Mouse (Mus musculus): ENCODE measurements around the gene D1Pas1. TPM values are rescaled to one million over a fixed set of nuclear protein-coding genes. Genes with fewer than 3 reads are reported as not detected.

The D1Pas1 gene
- polyA plus RNA-seq, 1 experiment from 2014 or later: 0.12 TPM

- H3K4me3 ChIP-seq (replicated peaks; ENCODE audit: low read depth, low read length): no peak overlapping the region
- no peak overlapping the region for H3K27ac ChIP-seq (replicated peaks; ENCODE audit: low read depth, low read length)
- 75% methylated on average over 8 of the region's 8 CpGs for WGBS
- no peaks in the 10 kb centered on the region for H3K36me3 ChIP-seq (ENCODE audit: control insufficient read depth, insufficient read depth, low read length)
- H3K9me3 ChIP-seq (ENCODE audit: control insufficient read depth, low read length): no peaks in the 10 kb centered on the region
- peaks cover 5% of the 10 kb centered on the region; the same call in 1 of the 2 replicates for H3K4me1 ChIP-seq (ENCODE audit: control insufficient read depth, insufficient read depth, low read length)
- DNase-seq: peak; percentile 7
- no peak overlapping the region for H3K4me2 ChIP-seq (ENCODE audit: low read length)
- no peak overlapping the region for H3K9ac ChIP-seq (replicated peaks; ENCODE audit: low read length)
- no peaks in the 10 kb centered on the region; the same call in 1 of the 2 replicates for H3K27me3 ChIP-seq (ENCODE audit: control insufficient read depth, insufficient read depth, low read length)
- no peak for ATAC-seq (ENCODE audit: low FRiP score, low TSS enrichment)
These were observed 12.2 kb downstream of the D1Pas1 start for GRCm38 (mm10) chr1:186979465-186979864.

DNA sequence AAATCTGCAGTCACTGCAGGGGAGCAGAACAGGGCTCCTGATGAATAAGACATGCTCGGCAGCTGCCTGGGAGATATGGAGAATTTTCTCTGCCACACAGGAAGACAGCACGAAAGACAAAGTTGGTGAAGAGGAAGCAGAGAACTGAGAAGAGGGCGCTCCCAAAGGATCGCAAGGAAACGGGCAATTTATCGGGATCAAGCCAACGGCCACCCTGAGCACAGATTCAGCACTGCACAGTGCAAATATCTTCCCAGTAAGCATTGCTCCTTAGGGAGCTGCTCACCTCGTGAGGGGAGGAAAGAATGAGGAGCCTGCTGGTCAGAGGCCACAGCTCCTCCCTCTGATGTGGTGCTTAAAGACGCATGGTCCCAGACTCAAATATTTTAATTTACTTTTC, 13.3 kb downstream of the D1Pas1 start:
- H3K9me3 ChIP-seq (ENCODE audit: control insufficient read depth, low read length): no peaks in the 10 kb centered on the region
- H3K4me2 ChIP-seq (ENCODE audit: low read length): no peak overlapping the region
- H3K36me3 ChIP-seq (ENCODE audit: control insufficient read depth, insufficient read depth, low read length): no peaks in the 10 kb centered on the region
- no peak for ATAC-seq (ENCODE audit: low FRiP score, low TSS enrichment)
- H3K4me3 ChIP-seq (replicated peaks; ENCODE audit: low read depth, low read length): no peak overlapping the region
- no peak overlapping the region for H3K27ac ChIP-seq (replicated peaks; ENCODE audit: low read depth, low read length)
- no peaks in the 10 kb centered on the region; the same call in 1 of the 2 replicates for H3K27me3 ChIP-seq (ENCODE audit: control insufficient read depth, insufficient read depth, low read length)
- H3K9ac ChIP-seq (replicated peaks; ENCODE audit: low read length): no peak overlapping the region
- no peak for DNase-seq
- 61% methylated on average over 9 of the region's 9 CpGs for WGBS
- H3K4me1 ChIP-seq (ENCODE audit: control insufficient read depth, insufficient read depth, low read length): peaks cover 5% of the 10 kb centered on the region; the same call in 1 of the 2 replicates

DNA sequence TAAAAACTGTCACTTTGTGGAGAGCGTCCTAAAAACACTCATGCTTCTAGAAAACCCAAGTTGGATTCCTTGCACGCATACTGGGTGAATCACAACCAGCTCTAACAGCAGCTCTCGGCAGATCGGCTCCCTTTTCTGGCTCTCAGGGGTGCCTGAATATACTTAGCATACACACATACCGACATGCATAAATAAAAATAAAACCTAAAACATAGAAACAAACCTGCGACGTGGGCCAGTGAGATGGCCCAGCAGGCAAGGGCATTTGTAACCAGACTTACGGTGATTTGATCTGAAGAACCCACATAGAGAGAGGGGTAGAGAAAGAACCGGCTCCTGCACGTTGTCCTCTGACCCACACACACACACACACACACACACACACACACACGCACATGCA, 17.9 kb downstream of the D1Pas1 start:
- no peak for ATAC-seq (ENCODE audit: low FRiP score, low TSS enrichment)

DNA sequence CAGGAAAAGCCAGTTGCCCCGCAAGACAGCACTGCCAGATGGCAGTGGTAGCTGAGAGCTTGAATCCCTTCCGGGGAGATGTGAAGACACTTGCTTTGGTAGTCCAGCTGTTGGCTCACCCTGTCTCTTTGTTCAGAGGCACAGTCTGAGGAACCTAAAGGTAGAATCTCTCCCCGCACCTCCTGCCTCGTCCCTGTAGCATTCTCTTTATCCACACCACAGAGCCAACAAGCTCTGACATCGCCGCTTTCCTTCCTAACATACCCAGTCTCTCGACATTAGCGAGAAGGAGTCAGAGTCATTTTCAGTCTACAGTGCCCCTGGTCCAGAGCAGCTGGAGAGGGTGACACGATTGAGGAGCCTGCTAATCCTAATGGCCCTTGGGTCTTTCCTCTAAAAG, 18.9 kb downstream of the D1Pas1 start:
- H3K4me2 ChIP-seq (ENCODE audit: low read length): no peak overlapping the region
- no peak for ATAC-seq (ENCODE audit: low FRiP score, low TSS enrichment)

More for the DNA sequence above, 17.9 kb downstream of the D1Pas1 start:
- Histone ChIP-seq H3K36me3 (ENCODE audit: control insufficient read depth, insufficient read depth, low read length) (no peaks in the 10 kb centered on the region), H3K9ac (replicated peaks; ENCODE audit: low read length) (no peak overlapping the region), H3K27ac (replicated peaks; ENCODE audit: low read depth, low read length) (no peak overlapping the region), H3K9me3 (ENCODE audit: control insufficient read depth, low read length) (no peaks in the 10 kb centered on the region), H3K4me1 (ENCODE audit: control insufficient read depth, insufficient read depth, low read length) (peaks cover 16% of the 10 kb centered on the region), H3K4me3 (replicated peaks; ENCODE audit: low read depth, low read length) (no peak overlapping the region), H3K27me3 (ENCODE audit: control insufficient read depth, insufficient read depth, low read length) (peaks cover 5% of the 10 kb centered on the region; the same call in 1 of the 2 replicates), H3K4me2 (ENCODE audit: low read length) (no peak overlapping the region)
- DNase-seq: no peak
- WGBS: 92% methylated on average over 11 of the region's 11 CpGs

DNA sequence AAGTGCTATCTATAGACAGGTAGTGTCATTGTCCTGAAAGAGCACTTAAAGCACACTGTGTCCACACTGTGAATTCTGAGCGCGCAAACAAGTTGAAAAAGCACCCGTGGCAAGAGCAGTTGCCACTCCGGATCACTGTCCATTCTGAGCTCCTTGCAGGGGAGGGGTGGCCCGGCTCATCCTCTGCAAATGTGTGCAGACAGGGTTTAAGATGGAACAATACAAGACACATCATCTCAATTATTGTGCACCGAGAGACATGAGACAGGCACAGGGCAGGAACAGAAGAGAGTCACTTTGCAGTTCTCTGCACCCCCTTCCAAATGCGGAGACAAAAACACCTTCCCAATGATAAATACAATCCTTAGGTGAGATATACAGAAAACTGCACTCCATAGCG, 19.3 kb downstream of the D1Pas1 start:
- no peak overlapping the region for H3K4me2 ChIP-seq (ENCODE audit: low read length)
- H3K27me3 ChIP-seq (ENCODE audit: control insufficient read depth, insufficient read depth, low read length): peaks cover 5% of the 10 kb centered on the region; the same call in 1 of the 2 replicates
- H3K4me1 ChIP-seq (ENCODE audit: control insufficient read depth, insufficient read depth, low read length): peaks cover 10% of the 10 kb centered on the region; the same call in 1 of the 2 replicates
- no peaks in the 10 kb centered on the region for H3K9me3 ChIP-seq (ENCODE audit: control insufficient read depth, low read length)
- no peak overlapping the region for H3K4me3 ChIP-seq (replicated peaks; ENCODE audit: low read depth, low read length)
- DNase-seq (no peak), ATAC-seq (ENCODE audit: low FRiP score, low TSS enrichment) (no peak)
- H3K36me3 ChIP-seq (ENCODE audit: control insufficient read depth, insufficient read depth, low read length): no peaks in the 10 kb centered on the region
- H3K9ac ChIP-seq (replicated peaks; ENCODE audit: low read length): no peak overlapping the region
- no peak overlapping the region for H3K27ac ChIP-seq (replicated peaks; ENCODE audit: low read depth, low read length)
- WGBS: 68% methylated on average over 8 of the region's 8 CpGs

More for the DNA sequence above, 18.9 kb downstream of the D1Pas1 start:
- no peak overlapping the region for H3K9ac ChIP-seq (replicated peaks; ENCODE audit: low read length)
- no peaks in the 10 kb centered on the region for H3K9me3 ChIP-seq (ENCODE audit: control insufficient read depth, low read length)
- peaks cover 5% of the 10 kb centered on the region; the same call in 1 of the 2 replicates for H3K27me3 ChIP-seq (ENCODE audit: control insufficient read depth, insufficient read depth, low read length)
- H3K36me3 ChIP-seq (ENCODE audit: control insufficient read depth, insufficient read depth, low read length): no peaks in the 10 kb centered on the region
- H3K4me1 ChIP-seq (ENCODE audit: control insufficient read depth, insufficient read depth, low read length): peaks cover 10% of the 10 kb centered on the region; the same call in 1 of the 2 replicates
- H3K4me3 ChIP-seq (replicated peaks; ENCODE audit: low read depth, low read length): no peak overlapping the region
- no peak overlapping the region for H3K27ac ChIP-seq (replicated peaks; ENCODE audit: low read depth, low read length)
- WGBS: 77% methylated on average over 9 of the region's 9 CpGs
- DNase-seq: no peak

- Histone ChIP-seq H3K9ac (replicated peaks; ENCODE audit: low read length) (no peak overlapping the region), H3K4me2 (ENCODE audit: low read length) (peak overlapping the region; percentile 35), H3K4me1 (ENCODE audit: control insufficient read depth, insufficient read depth, low read length) (peaks cover 10% of the 10 kb centered on the region; the same call in 1 of the 2 replicates), H3K9me3 (ENCODE audit: control insufficient read depth, low read length) (0 out of 2 replicates have a peak, but pooled peaks cover 3% of the 10 kb centered on the region), H3K27ac (replicated peaks; ENCODE audit: low read depth, low read length) (no peak overlapping the region), H3K36me3 (ENCODE audit: control insufficient read depth, insufficient read depth, low read length) (no peaks in the 10 kb centered on the region), H3K27me3 (ENCODE audit: control insufficient read depth, insufficient read depth, low read length) (peaks cover 5% of the 10 kb centered on the region; the same call in 1 of the 2 replicates), H3K4me3 (replicated peaks; ENCODE audit: low read depth, low read length) (no peak overlapping the region)
- DNase-seq (peak; percentile 63), ATAC-seq (ENCODE audit: low FRiP score, low TSS enrichment) (no peak)
- WGBS: 8% methylated on average over 9 of the region's 9 CpGs
These were observed 21.1 kb downstream of the D1Pas1 start for GRCm38 (mm10) chr1:186988281-186988682.

- 0 out of 2 replicates have a peak, but pooled peaks cover 3% of the 10 kb centered on the region for H3K9me3 ChIP-seq (ENCODE audit: control insufficient read depth, low read length)
- ATAC-seq (ENCODE audit: low FRiP score, low TSS enrichment) (no peak), DNase-seq (no peak)
- WGBS: 79% methylated on average over 4 of the region's 4 CpGs
- 0 out of 2 replicates have a peak, but pooled peaks cover 5% of the 10 kb centered on the region for H3K27me3 ChIP-seq (ENCODE audit: control insufficient read depth, insufficient read depth, low read length)
- H3K9ac ChIP-seq (replicated peaks; ENCODE audit: low read length): no peak overlapping the region
- H3K4me2 ChIP-seq (ENCODE audit: low read length): no peak overlapping the region
- no peak overlapping the region for H3K27ac ChIP-seq (replicated peaks; ENCODE audit: low read depth, low read length)
- no peak overlapping the region for H3K4me3 ChIP-seq (replicated peaks; ENCODE audit: low read depth, low read length)
- H3K36me3 ChIP-seq (ENCODE audit: control insufficient read depth, insufficient read depth, low read length): no peaks in the 10 kb centered on the region
- peaks cover 10% of the 10 kb centered on the region; the same call in 1 of the 2 replicates for H3K4me1 ChIP-seq (ENCODE audit: control insufficient read depth, insufficient read depth, low read length)
These were observed 21.6 kb downstream of the D1Pas1 start for GRCm38 (mm10) chr1:186988822-186989221.

GRCm38 (mm10) chr1:186991473-186991872, 24.3 kb downstream of the D1Pas1 start:
- Histone ChIP-seq H3K4me3 (replicated peaks; ENCODE audit: low read depth, low read length) (no peak overlapping the region), H3K9me3 (ENCODE audit: control insufficient read depth, low read length) (0 out of 2 replicates have a peak, but pooled peaks cover 3% of the 10 kb centered on the region), H3K36me3 (ENCODE audit: control insufficient read depth, insufficient read depth, low read length) (no peaks in the 10 kb centered on the region), H3K4me2 (ENCODE audit: low read length) (no peak overlapping the region), H3K4me1 (ENCODE audit: control insufficient read depth, insufficient read depth, low read length) (peaks cover 10% of the 10 kb centered on the region; the same call in 1 of the 2 replicates), H3K27ac (replicated peaks; ENCODE audit: low read depth, low read length) (no peak overlapping the region), H3K27me3 (ENCODE audit: control insufficient read depth, insufficient read depth, low read length) (0 out of 2 replicates have a peak, but pooled peaks cover 5% of the 10 kb centered on the region), H3K9ac (replicated peaks; ENCODE audit: low read length) (no peak overlapping the region)
- WGBS: 61% methylated on average over 6 of the region's 6 CpGs
- ATAC-seq (ENCODE audit: low FRiP score, low TSS enrichment): no peak
- DNase-seq: no peak

GRCm38 (mm10) chr1:186992113-186992512, 24.9 kb downstream of the D1Pas1 start:
- H3K4me1 ChIP-seq (ENCODE audit: control insufficient read depth, insufficient read depth, low read length): peaks cover 10% of the 10 kb centered on the region; the same call in 1 of the 2 replicates
- no peak overlapping the region for H3K4me3 ChIP-seq (replicated peaks; ENCODE audit: low read depth, low read length)
- 0 out of 2 replicates have a peak, but pooled peaks cover 5% of the 10 kb centered on the region for H3K27me3 ChIP-seq (ENCODE audit: control insufficient read depth, insufficient read depth, low read length)
- H3K9me3 ChIP-seq (ENCODE audit: control insufficient read depth, low read length): 0 out of 2 replicates have a peak, but pooled peaks cover 3% of the 10 kb centered on the region
- ATAC-seq (ENCODE audit: low FRiP score, low TSS enrichment) (no peak), DNase-seq (no peak)
- no peaks in the 10 kb centered on the region for H3K36me3 ChIP-seq (ENCODE audit: control insufficient read depth, insufficient read depth, low read length)
- H3K9ac ChIP-seq (replicated peaks; ENCODE audit: low read length): no peak overlapping the region
- no peak overlapping the region for H3K4me2 ChIP-seq (ENCODE audit: low read length)
- H3K27ac ChIP-seq (replicated peaks; ENCODE audit: low read depth, low read length): no peak overlapping the region
- 94% methylated on average over 3 of the region's 3 CpGs for whole genome bisulfite sequencing

Data from midbrain, embryonic 14.5 days (tissue).